Mouse (Mus musculus): ENCODE results near the gene Hus1.

Gene Hus1

DNA sequence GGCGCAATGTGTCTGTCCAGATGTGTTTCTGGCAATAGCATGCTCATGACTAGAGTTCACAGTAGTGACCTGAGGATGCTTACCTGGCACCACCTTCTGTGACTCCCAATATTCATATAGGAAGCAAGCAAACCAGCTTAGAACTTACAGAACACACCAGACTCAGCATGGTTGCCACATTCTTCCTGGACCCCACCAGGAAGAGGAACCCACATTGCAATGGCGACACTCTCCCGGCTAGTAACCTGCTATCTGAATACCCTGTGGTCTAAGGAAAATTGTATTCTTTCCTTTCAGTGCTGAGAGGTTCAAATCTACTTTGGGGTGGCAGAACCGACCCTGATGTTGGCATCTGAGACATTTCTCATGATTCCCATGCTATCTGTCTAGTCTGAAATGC is 32.8 kb downstream of the Hus1 start:
- no peak for DNase-seq (ENCODE audit: low spot score)

DNA sequence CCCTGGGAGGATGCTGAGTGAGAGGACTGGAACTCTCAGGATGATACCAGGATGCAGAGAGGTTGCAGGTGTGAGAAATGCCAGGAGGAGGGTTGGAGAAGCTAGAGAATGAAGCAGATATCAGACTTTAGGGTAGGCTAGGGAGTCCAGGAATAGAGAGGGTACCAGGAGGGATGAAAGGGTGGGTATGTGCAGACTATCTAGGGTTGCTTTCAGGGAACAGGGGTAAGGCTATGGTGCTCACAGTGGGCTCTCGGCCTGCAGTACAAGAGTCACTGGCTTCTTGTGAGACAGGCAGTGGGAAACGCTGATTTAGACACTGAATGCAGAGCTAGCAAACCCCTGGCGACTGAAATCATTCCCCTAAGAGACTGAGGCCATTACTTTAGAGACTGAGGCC is 37.8 kb downstream of the Hus1 start, which contains the start of gene Pkd1l1:
Pkd1l1 (minus strand) TSS at position 101 of the 400 bp plus-strand sequence.
- DNase-seq (ENCODE audit: low spot score) = no peak

DNA sequence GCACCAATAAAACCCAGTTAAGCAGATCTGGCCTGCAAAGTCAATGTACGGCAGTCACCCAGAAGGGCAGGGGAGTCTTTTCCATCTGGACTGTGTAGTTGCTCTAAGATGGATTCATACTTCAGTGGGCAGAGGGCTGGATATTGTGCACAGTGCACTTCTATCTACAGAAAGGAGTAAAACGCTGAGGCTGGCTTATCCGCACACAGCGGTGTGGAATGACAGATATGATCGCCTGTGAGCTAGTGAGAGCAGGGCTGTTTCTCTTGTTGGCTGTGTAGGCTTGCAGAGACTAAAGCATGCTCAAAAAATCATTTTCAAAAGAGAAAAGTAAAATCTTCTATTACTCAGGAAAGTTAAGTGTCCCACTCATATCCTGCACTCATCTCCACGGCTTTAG is 38.9 kb downstream of the Hus1 start:
- no peak for DNase-seq (ENCODE audit: low spot score)

DNA sequence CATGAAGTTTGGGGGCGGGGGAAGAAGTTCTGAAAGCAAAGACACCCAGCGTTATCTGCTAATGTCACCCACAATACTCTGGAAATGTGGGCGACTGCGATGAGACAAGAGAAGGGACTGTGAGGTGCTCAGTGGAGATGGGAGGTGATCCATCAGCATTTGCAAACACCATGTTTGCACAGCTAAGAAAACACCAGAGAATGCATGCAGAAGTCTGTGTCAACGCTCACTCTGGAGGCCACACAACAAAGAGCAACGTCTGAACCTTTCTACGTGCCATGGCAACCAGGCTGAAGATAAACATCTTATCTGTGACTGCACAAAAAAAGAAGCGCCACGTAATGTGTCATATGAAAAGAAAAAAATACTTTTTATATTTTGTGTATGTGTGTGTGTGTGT is 40.5 kb downstream of the Hus1 start:
- no peak for DNase-seq (ENCODE audit: low spot score)

DNA sequence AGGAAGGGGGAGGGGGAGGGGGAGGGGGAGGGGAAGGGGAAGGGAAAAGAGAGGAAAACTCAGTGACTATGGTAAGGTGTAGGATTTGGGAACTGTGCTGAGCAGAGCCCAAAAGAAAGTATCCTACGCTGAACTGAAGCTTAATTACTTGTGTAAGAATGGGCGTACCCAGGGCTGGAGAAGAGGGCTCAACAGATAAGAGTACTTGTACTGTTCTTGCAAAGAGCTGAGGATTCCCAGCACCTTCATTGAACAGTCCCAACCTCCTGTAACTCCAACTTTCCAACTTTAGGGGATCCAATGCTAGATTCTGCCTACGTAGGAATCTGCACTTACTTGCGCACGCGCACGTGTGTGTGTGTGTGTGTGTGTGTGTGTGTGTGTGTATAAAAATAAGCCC is 42.9 kb downstream of the Hus1 start:
- no peak for DNase-seq (ENCODE audit: low spot score)

DNA sequence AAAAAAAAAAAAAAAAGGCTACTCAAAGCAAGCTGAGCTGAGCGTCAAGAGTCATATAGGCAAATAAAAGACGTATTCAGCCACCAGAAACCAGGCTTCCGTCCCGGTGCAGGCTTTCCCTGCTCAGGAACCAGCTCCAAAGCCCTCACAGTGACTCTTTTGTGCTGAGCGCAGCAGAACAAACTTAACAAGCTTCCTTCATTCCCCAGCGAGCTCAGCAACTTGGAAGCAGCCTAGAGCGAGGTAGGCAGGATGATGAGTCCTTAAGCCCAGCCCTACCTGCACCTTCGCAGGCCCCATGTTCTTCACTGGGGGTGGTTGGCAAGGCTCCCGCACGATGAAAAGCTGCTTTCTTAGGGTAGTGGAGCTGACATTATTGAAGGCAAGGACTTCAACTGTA is 52.4 kb downstream of the Hus1 start:
- no peak for DNase-seq (ENCODE audit: low spot score)

DNA sequence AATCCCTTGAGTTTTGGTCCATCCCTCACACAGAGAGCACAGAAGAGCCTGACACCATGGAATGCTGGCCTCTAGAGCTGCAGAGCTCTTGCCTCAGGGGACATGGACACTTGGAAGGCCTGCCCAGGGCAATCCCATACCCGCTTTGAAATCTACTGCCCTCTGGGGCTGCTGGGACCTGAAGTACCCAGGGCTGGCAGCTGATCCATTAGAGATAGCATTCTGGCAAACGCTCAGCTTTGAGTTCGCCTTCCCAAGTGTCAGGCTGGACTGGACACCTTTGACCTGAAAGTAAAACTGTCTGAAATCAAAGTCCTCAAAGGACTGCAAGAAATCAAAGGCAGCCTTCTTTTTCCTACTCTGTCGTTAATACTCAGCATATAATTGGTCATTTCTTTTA is 52.9 kb downstream of the Hus1 start:
- DNase-seq (ENCODE audit: low spot score) = no peak

DNA sequence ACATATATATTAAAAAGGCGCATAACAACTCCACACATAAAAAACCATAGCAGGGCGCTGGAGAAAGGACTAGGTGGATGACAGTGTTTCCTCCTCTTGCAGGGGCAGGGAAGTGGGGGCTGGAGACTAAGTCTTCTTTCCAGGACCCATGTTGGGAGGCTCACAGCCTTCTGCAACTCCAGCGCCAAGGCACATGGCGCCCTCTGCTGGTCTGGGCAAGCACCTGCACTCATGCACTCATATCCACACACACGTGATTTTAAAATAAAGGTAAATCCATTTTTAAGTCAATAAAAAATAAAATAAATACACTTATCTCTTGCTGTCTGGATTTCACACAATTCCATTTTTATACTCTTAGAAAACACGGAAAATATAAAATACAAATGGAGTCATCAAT is 54.0 kb downstream of the Hus1 start:
- no peak for DNase-seq (ENCODE audit: low spot score)

DNA sequence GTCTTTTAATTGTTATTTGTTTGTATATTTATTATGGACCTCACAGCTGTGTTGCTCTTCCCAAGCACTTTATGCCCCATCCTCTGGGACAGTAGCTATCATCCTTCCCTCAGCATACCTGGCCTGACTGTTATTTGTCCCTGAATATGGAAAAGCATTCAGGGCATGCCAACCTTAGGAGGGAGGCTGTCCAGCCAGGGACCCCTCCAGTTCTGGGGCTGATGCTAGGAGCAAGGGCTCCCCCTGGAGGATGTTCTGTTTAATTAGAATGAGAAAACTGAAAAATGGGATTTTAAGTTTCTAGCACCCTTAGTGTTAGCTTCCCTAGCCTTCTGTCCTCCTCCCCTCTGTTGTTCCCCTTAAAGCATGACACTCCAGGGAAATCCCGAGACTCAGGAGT is 55.3 kb downstream of the Hus1 start:
- DNase-seq (ENCODE audit: low spot score) = no peak

DNA sequence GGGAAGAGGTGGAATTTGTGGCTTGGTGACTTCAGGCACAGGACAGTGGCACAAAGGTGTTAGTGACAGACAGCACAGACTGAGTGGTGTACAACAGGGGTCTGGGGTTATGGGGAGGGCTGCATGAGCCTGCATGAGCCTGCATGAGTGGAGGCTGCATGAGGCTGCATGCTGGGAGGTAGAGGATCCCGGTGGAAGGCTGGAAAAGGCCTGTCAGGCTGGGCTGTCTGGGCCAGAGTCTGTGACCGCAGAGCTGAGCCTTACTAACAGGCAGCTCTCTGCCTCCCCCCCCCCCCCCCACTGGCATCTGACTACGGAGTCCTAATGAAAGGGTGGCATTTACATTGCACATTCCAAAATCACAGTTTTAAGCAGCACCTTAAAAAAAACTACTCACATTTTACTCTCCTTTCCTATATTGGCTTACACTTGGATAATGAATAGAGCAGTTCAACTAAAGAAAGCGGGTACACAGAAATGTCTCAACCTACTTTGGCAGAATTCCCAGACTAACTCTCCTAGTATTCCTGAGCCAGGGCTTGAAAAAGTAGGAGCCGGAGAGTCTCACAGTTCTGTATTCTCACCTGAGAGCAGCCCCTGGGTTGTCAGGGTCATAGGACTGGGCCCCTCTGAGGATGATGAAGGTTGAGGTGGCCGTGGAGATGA is 61.1 kb downstream of the Hus1 start:
- no peak for DNase-seq (ENCODE audit: low spot score)

DNA sequence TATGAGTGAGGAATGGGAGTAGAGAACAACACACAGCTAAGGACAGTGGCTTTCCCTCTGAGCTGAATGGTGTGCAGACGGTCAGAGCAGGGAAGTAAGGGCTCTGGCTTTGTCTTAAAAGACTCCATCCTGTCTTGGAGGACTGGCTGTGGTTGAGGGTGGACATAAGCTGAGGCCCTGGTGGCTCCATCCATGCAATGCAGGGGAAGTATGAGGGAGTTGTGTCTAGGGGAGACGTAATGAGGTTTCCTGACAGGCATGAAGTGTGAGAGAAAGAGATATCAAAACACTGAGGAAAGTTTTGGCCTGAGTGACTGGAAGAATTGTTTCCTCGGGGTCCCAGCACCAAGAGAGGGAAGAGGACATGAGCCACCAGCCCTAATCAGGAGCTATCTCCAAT is 62.1 kb downstream of the Hus1 start:
- no peak for DNase-seq (ENCODE audit: low spot score)

DNA sequence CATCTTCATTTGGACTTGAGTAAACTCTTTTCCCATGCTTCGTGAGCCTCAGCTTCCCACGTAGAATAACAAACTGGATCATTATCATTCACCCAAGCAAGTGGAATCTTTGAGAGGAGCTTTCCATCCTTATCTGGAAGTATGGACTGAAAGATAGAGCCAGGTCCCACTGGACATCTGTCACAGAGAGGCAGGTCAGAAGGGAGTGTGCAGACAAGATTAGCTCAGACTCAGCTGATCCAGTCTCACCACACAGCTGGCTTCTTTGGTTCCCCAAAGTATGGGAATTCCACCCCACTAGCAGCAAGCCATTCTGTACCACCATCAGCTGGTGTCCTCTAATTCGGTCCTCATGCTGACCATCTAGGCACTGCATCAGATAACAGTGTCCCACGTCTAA is 66.9 kb downstream of the Hus1 start:
- no peak for DNase-seq (ENCODE audit: low spot score)

All from MN1 (cell line).